22 mouse cellular contexts compared by ENCODE assay signal in the genomic region with DNA sequence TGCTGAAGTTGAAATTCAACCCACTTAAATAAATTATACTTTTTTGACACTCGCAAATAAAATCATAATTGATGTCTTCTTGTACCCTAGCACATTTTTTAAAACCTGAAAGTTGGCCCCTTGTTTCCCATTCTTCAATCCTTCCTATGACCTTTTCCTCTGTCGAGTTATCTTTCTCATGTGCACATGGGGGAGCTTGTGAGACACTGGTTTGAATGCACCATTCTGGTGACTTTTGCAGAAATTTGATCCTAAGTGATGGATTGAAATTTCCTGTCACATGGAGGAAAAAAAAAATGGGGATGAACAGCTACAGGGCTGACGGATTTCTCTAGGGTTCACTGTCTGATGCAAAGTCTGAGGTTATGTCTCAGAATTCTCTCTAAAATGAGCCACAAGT.
DNase-seq lines count a peak whose midpoint lies in the region; ATAC-seq and TF ChIP-seq lines count a peak whose summit lies in the region.
"Had no signal": no experiment of that assay in that cellular context is flagged by ENCODE, and none has a peak within 500 bp of the region (broad histone marks: within the 10 kb centered on the region; RNA-seq: fewer than 3 reads in every experiment).

No protein-coding gene starts in this region.

- intact Hi-C loops in left cerebral cortex, adult 2 months (cut with DNase I) = loop anchor here (5.0 kb wide), 1 partner anchor 581 kb away; no protein-coding TSS in a partner anchor

- TF ChIP-seq POLR2A in cerebellum, adult 2 months (IDR thresholded peaks at IDR 0.05; ENCODE audit: borderline replicate concordance, insufficient read depth, low read length) = no peak

- no peak for ATAC-seq in forebrain, postnatal 0 days
- no peak for ATAC-seq in forebrain, embryonic 15.5 days (replicated peaks)
- ATAC-seq: forebrain, embryonic 16.5 days; midbrain, embryonic 16.5 days had no signal

- H3K4me1 ChIP-seq in forebrain, postnatal 0 days (ENCODE audit: insufficient read depth) = no peaks in the 10 kb centered on the region
- no peaks in the 10 kb centered on the region for H3K4me1 ChIP-seq in forebrain, embryonic 15.5 days
- no peaks in the 10 kb centered on the region for H3K4me1 ChIP-seq in cerebellum, adult 2 months (ENCODE audit: control insufficient read depth, insufficient read depth, low read length)
- H3K4me1 ChIP-seq: megakaryocyte, embryonic 14.5 days; stomach, embryonic 15.5 days had no signal

- no peaks in the 10 kb centered on the region for H3K36me3 ChIP-seq in forebrain, postnatal 0 days (ENCODE audit: insufficient read depth)
- no peaks in the 10 kb centered on the region for H3K36me3 ChIP-seq in forebrain, embryonic 15.5 days
- H3K36me3 ChIP-seq: stomach, embryonic 15.5 days had no signal

- H3K9me3 ChIP-seq in forebrain, postnatal 0 days (ENCODE audit: low read length) = no peaks in the 10 kb centered on the region
- H3K9me3 ChIP-seq in forebrain, embryonic 15.5 days = no peaks in the 10 kb centered on the region
- H3K9me3 ChIP-seq: megakaryocyte, embryonic 14.5 days; stomach, embryonic 15.5 days had no signal

- no peaks in the 10 kb centered on the region for H3K27me3 ChIP-seq in forebrain, postnatal 0 days (ENCODE audit: insufficient read depth, low read length)
- no peaks in the 10 kb centered on the region for H3K27me3 ChIP-seq in forebrain, embryonic 15.5 days
- no peaks in the 10 kb centered on the region for H3K27me3 ChIP-seq in cerebellum, adult 2 months (ENCODE audit: control insufficient read depth, insufficient read depth, low read length)
- H3K27me3 ChIP-seq: stomach, embryonic 15.5 days had no signal

- peak; percentile 40 for TF ChIP-seq CTCF in forebrain, postnatal 0 days (IDR thresholded peaks at IDR 0.05; ENCODE audit: low read depth)
- TF ChIP-seq CTCF in left cerebral cortex, adult 2 months (IDR thresholded peaks at IDR 0.05) = peak; percentile 24
- no peak for TF ChIP-seq CTCF in cerebellum, adult 2 months (IDR thresholded peaks at IDR 0.05; ENCODE audit: borderline replicate concordance, insufficient read depth, low read depth, low read length)

- no peak overlapping the region for H3K9ac ChIP-seq in forebrain, postnatal 0 days
- H3K9ac ChIP-seq in forebrain, embryonic 15.5 days (replicated peaks) = no peak overlapping the region
- H3K9ac ChIP-seq: hindbrain, embryonic 14.5 days; stomach, embryonic 15.5 days had no signal

- WGBS in forebrain, postnatal 0 days = 82% methylated on average over 3 of the region's 3 CpGs
- WGBS in forebrain, embryonic 15.5 days = 79% methylated on average over 3 of the region's 3 CpGs
- 83% methylated on average over 3 of the region's 3 CpGs for WGBS in cerebellum, adult 2 months

- H3K27ac ChIP-seq in forebrain, postnatal 0 days (ENCODE audit: low read depth, low read length) = no peak overlapping the region
- no peak overlapping the region for H3K27ac ChIP-seq in forebrain, embryonic 15.5 days (replicated peaks)
- no peak overlapping the region for H3K27ac ChIP-seq in left cerebral cortex, adult 2 months
- no peak overlapping the region for H3K27ac ChIP-seq in cerebellum, adult 2 months (ENCODE audit: insufficient read depth, low read length)
- H3K27ac ChIP-seq: hindbrain, embryonic 14.5 days; stomach, embryonic 15.5 days had no signal

- no peak overlapping the region for H3K4me3 ChIP-seq in forebrain, postnatal 0 days (ENCODE audit: low read depth, low read length)
- H3K4me3 ChIP-seq in forebrain, embryonic 15.5 days = no peak overlapping the region
- no peak overlapping the region for H3K4me3 ChIP-seq in left cerebral cortex, adult 2 months
- H3K4me3 ChIP-seq in cerebellum, adult 2 months (replicated peaks; ENCODE audit: insufficient read depth, low read depth, low read length) = no peak overlapping the region
- H3K4me3 ChIP-seq: megakaryocyte, embryonic 14.5 days; stomach, embryonic 15.5 days had no signal

- no peak overlapping the region for H3K4me2 ChIP-seq in forebrain, postnatal 0 days (ENCODE audit: low read depth)
- no peak overlapping the region for H3K4me2 ChIP-seq in forebrain, embryonic 15.5 days (replicated peaks)
- H3K4me2 ChIP-seq: hindbrain, embryonic 14.5 days; stomach, embryonic 15.5 days had no signal

- DNase-seq in forebrain, postnatal 0 days = no peak
- DNase-seq in left cerebral cortex, adult 2 months (ENCODE audit: extremely low spot score in 1 of 2, low spot score in 2 of 2) = no peak
- no peak for DNase-seq in left cerebral cortex, adult 9 months (ENCODE audit: low spot score in 2 of 2)
- peak; percentile 65 for DNase-seq in 416B (ENCODE audit: low read depth)
- DNase-seq in adipocyte (ENCODE audit: low spot score) = peak; percentile 60
- no peak for DNase-seq in cerebellum, adult 2 months
- DNase-seq in thymus, postnatal 14 days = no peak
- DNase-seq: adrenal gland, postnatal 25 days; B cell, adult 2 months; cerebellum, adult 11 months; gastrocnemius, postnatal 25 days; kidney, postnatal 4 days; lung, postnatal 36 days; right cerebral cortex, adult 18-20 months; thymus, adult 18-20 months; thymus, postnatal 4 days had no signal

Comparison
In these comparisons a context has a peak if more than half of its experiments do, and no peak if none do; other contexts are left out.
1. DNase-seq: peak in 416B (single experiment) and adipocyte (single experiment); none in forebrain, postnatal 0 days (single experiment), left cerebral cortex, adult 2 months (0 of 2), left cerebral cortex, adult 9 months (0 of 2), cerebellum, adult 2 months (0 of 2) and thymus, postnatal 14 days (single experiment).